Mouse (Mus musculus) bone marrow, adult 2 months (tissue): ENCODE results near the gene Timm29.

ENCODE experiments used
- CTCF ChIP-seq: fragments of 200-500 bp; IDR thresholded peaks from 2 replicates; pipeline ENCODE4 v1.5.1; 2011; ENCODE audit warnings: low read length, control low read depth; ENCODE audit not compliant: control insufficient read depth, insufficient read depth
- POLR2A ChIP-seq: fragments of 200-500 bp; IDR thresholded peaks from 2 replicates; pipeline ENCODE4 v1.6.1; 2011; ENCODE audit warnings: low read depth, mild to moderate bottlenecking, control low read depth, low read length, borderline replicate concordance; ENCODE audit not compliant: control insufficient read depth

- no peak for TF ChIP-seq POLR2A
- no peak for TF ChIP-seq CTCF
Measured at GRCm38 (mm10) chr9:21591831-21592702, 455 bp upstream of the Timm29 start.
